Mouse (Mus musculus) stomach, adult 2 months (tissue): ENCODE results near the gene Zbtb18. TPM values are rescaled to one million over a fixed set of nuclear protein-coding genes. Genes with fewer than 3 reads are reported as not detected.

ENCODE experiments used
- polyA plus RNA-seq: library from polyadenylated mRNA; depleted of rRNA; stranded (reverse); fragments of >200 nt; gene quantifications from 2 replicates; pipeline ENCODE4 v1.2.3, GENCODE M21; 2012; rRNA removed

Zbtb18 gene
- 3.4 and 3.9 TPM in 2 replicates for polyA plus RNA-seq

GRCm38 (mm10) chr1:177442196-177442808 is at the start of gene Zbtb18:
Gene Zbtb18, plus strand, starts transcription at chr1:177442351.

Other genes with a start within 250 kb of the Zbtb18 start
- 1.6 and 4.5 TPM in 2 replicates for gene Akt3, start 184.1 kb upstream of the Zbtb18 start, polyA plus RNA-seq